Mouse (Mus musculus): Measurements from ENCODE around the gene Acss2.
"Not testable (repeated sequence)": the region's sequence is repeated elsewhere in the genome, so short reads cannot be mapped to it uniquely, and the experiment has no call there.

Acss2 gene

DNA sequence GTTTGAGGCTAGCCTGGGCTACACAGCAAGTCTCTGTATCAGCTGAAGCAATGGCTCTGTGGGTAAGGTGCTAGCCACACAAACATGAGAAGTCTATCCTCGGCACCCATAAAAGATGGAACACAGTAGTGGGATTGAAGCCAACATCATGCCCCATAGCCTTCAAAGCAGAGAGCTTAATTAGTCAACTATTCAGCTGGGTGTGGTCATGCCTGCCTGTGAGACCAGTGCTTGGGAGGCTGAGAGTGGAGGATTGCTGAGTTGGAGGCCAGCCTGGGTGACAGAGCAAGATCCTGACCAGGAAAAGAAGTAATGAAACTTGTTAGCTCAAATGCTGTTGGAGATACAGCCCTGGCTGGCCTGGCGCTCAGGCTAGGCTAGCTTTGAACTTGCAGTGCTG lies 73.1 kb downstream of the Acss2 start:
- DNase-seq (ENCODE audit: low spot score) = no peak

DNA sequence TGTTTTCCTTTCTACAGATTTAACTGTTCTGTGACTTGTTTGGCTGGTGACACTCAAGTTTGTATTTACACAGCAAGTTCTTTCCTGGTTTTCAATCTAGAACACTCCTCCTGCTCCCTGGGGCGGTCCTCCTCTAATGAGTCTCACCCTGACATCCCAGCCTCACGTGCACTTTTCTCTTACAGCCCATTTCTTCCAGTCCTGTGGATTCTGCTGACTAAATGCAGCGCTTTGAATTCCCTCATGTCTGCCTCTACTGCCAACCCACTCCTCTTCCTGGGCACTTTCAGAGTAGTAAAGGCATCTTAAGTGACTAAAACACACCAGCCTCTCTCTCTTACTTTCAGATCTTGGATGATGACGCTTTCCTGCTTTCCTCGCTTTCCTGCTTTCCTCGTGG lies 73.9 kb downstream of the Acss2 start:
- no peak for DNase-seq (ENCODE audit: low spot score)

DNA sequence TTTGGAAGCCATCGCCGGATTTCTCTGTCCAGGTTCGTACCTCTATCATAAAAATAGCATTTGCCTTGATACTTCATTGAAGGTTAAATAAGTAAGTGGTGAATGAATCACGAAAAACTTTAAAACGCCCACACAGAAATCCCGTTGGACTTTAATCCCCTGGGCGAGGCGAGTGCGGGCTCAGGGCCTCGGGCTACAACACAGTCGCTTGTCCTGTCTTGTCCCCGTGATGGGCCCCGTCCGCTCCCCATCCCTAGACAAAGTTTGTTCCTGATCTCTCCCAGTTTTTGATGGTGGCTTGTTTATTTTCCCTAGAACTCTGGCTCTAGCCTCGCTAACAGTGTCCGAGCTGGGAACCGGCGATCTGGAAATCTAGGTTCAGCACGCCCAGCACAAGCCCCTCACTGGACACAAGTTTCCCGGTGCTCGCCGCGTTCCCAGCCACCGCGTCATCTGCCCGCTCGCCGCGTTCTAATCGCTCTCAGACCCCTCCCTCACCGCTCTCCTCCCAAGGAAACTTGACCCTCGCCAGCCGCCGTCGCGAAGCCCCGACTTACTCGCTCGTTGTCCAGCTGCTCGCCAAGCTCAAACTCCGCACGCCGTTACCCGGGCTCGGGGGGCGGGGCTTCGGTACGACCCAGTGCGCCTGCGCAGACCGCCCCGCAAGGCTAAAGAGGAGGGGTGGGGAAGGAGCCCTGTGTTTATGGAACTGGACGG lies 74.5 kb downstream of the Acss2 start, which contains the start of gene Gss:
Gene Gss (minus strand): TSS at position 674 of the 717 bp plus-strand sequence.
- peak; percentile 98 for DNase-seq (ENCODE audit: low spot score)

DNA sequence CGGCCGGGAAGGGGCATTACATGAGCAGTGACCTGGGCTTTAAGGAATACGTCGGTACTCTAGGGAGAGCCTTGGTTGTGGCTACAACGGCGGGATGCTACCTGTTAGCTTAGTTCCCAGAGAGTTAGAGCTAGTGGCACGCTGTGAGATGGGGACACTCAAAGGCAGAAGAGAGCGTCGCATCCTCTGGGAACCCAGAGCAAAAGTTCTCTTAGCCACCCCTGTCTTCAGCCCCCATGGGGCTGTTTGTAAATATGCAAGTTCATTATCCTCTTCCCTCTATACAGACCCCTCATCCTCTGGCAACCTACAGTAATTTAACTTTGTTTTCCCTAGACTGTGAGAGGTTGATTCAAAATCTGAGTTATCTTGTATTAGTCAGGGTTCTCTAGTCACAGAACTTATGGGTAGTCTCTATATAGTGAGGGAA lies 75.1 kb downstream of the Acss2 start:
- DNase-seq (ENCODE audit: low spot score) = no peak

GRCm38 (mm10) chr2:155595516-155595915 lies 77.8 kb downstream of the Acss2 start:
- no peak for DNase-seq (ENCODE audit: low spot score)

DNA sequence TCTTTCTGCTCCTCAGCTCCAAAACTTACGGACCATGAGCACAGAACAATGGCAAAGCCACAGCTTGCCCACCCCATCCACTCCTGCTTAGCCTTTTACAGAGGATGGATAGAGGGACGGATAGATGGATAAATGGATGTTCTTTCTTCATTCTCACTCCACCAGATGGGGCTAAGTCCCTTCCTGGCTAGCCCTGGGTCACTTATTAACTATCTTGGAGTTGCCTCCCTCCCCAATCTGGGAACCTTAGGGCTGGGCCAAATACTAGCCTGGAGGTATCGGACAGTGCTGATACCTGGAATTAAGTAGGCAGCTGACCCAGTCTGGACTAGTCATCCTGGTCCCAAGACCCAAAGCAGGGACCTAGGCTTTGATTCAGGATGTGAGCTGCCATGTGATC lies 86.0 kb downstream of the Acss2 start:
- DNase-seq (ENCODE audit: low spot score) = no peak

DNA sequence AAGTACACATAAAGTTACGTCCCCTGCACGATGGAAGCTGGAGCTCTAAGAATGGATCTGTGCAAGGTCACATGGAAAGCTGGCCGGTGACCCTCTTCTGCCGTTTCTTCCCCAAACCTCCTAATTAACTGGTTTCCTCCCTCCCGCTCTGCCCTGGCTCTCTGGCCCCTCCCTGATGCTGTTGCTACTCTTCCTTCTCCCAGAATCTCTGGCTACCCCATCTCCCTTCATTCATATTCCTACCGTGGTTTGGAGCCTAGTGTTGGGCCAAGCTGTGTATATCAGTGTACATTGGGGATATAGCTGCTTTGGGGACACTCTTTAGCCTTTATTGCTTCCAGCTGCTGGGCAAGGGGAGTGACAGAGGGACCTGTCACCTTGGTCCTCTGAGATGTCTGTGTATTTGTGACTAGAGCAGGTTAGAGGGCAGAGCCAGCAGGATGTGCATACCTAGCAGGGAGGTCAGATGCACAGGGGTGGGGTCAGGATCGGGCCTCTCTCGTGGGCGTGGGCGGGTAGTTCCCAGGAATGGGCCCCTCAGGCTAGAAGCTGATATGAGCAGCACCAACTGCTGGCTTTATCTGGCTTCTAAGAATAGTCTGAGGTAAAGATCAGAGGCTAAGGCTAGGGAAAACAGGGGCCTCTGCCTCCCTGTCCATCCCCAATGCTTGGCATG lies 87.0 kb downstream of the Acss2 start:
- DNase-seq (ENCODE audit: low spot score) = no peak

DNA sequence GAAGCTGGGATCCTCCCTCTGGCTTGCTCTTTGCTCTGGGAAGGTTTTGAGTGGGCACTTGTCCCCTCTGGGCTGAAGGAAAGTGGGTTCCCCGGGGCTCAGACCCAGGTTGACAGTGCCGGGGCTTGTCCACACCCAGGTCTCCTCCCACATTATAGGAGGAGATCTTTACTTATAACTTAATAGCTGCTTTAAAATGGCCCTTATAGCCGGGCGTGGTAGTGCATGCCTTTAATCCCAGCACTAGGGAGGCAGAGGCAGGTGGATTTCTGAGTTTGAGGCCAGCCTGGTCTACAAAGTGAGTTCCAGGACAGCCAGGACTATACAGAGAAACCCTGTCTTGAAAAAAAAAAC lies 87.5 kb downstream of the Acss2 start:
- not testable (repeated sequence) for DNase-seq (ENCODE audit: low spot score)

DNA sequence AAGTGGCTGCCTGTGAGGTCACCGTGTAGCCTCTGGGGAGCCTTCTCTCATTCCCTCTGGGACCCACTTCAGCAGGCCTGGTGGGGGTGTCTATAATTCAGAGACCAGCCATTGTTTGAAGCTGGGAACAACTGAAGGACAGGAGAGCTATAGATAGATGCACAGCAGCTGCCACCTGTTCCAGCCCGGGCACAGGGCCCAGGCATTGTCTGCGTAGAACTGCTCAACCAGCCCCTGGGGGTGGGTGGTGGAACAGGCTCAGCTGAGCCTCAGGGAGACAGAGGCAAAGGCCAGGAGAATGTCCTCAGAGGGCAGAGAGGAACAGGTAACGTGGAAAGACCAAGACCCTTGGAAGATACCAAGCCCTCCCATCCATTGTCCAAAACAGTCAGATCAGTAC lies 88.6 kb downstream of the Acss2 start:
- no peak for DNase-seq (ENCODE audit: low spot score)

DNA sequence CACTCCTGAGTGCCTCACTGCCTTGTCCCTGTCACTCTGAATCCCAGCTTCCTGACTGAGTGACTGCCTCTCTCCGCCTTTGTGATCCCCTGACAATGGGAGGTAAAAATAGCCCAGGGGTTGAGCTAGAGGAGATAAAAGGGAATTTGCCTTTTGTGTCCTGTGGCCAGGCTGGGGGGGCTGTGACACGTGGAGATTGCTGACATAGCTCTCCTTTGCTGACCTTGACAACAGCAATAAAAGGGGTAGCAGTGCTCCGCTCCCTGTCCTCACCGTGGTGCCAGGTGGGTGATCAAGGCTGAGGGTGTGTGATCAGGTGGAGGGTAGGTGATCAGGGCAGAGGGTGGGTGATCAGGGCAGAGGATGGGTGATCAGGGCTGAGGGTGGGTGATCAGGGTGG lies 93.2 kb downstream of the Acss2 start, which contains the start of gene Myh7b:
Gene Myh7b (plus strand): TSS at position 235 of the 400 bp plus-strand sequence.
- DNase-seq (ENCODE audit: low spot score) = no peak

DNA sequence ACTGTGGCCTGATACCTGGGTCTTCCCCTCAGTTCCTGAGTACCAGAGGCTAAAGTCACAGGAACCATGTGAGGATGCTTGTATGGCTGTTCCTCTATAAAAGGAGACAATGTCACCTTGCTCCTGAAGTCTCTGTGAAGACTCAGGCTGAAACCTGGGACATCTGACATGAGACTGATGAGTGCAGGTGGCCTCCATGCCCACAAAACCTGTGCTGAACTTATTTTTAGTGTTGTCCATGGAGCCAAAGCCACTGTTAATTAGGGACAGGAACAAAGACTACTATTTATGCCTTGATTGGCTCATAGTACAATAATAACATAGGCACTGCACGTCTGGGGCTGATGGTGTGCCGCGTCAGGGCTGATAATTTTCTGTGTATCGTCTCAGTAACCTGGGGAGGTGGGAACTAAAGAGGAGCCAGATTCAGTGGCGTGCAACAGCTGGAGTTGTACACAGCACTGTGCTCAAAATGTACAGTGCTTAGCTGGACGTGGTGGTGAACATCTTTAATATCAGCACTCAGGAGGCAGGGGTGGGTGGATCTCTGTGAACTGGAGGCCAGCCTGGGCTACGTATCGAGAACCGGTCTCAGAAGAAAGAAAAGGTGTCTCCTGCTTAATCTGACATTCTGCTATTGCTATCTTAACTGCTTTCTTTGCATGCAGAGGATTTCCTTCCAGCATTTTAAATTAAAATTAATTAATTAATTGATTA lies 94.2 kb downstream of the Acss2 start:
- DNase-seq (ENCODE audit: low spot score) = no peak

DNA sequence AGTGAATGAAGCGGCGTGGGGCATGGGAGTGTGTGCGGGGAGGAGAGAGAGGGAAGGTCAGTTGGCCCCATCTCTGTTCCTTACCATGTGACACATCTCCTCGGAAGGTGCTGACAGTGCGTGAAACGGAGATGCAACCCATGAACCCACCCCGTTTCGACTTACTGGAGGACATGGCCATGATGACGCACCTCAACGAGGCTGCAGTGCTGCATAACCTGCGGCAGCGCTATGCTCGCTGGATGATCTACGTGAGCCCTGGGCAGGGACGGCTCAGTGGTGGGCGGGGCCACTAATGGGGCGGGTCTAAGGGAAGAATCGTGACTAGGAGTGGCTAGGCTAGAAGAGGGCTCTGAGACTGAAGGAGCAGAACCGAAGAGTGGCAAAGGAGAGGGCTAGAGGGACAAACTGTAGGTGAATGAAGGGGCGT lies 95.6 kb downstream of the Acss2 start:
- DNase-seq (ENCODE audit: low spot score) = peak; percentile 28

GRCm38 (mm10) chr2:155613953-155614352 lies 96.2 kb downstream of the Acss2 start:
- no peak for DNase-seq (ENCODE audit: low spot score)

DNA sequence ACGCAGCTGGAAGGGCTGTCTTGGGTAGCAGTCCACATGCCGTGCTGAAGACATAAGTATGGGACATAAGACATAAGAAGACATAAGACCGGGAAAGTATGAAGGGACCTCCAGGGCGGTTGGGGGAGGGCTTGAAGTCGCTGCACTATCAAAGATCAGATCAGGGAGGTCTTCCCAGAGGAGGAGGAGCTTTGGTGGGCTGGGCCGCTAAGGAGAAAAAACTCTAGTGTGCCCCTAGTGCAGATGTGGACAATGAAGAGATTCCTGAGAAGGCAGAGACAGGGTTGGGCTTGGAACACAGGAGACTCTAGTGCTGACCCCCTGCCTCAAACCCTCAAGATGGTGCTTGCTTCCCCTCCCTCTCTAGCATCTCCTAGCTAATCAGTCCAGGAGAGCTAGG lies 99.2 kb downstream of the Acss2 start:
- no peak for DNase-seq (ENCODE audit: low spot score)

DNA sequence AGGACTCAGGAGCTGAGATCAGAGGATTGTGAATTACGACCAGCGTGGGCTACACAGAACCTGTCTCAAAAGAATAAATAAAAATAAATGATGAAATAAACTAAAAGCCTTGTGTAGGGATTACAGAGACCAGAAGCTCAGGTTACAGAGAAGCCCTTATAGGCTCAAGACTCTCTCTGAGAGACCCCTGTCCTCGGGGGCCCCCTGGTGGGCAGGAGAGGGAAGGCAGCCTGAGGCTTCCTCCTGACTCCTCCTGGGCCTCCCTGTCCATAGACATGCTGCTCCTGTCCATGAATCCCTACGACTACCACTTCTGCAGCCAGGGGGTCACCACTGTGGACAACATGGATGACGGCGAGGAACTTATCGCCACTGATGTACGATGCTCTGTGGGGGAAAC lies 102.1 kb downstream of the Acss2 start:
- DNase-seq (ENCODE audit: low spot score) = peak; percentile 65

DNA sequence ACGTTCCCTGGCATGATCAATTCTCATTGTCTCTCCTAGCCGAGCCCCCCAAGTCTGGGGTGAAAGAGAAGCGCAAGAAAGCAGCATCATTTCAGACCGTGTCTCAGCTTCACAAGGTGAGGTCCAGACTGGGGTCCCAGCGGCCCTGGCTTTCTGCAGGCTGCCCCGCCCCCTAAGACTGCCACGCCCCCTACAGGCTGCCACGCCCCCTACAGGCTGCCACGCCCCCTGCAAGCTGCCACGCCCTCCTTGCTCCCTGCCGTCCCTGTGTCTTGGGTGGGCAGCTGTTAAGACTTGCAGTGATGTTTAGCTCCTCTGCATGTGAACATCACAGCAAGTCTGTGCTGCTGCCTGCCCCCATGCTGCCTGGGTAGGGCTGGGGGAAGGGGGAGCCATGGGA lies 104.9 kb downstream of the Acss2 start:
- no peak for DNase-seq (ENCODE audit: low spot score)

GRCm38 (mm10) chr2:155623996-155624395 lies 106.2 kb downstream of the Acss2 start:
- DNase-seq (ENCODE audit: low spot score) = no peak

DNA sequence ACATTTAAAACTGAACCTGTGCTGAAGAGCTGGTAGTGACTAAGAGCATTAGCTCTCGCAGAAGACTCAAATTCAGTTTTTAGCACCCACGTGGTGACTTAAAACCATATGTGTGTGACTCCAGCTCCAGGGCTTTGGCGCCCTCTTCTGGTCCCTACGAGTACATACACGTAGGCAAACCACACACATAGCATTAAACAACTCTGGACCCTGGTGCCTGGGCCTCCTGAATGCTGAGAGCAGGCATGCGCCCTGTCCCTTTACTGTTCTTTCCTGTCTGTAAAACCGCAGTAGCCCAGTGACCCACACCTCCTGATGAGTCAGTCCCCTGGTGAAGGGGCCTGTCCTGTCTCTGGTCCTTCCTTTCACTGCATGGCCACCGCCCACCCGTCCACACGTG lies 107.0 kb downstream of the Acss2 start:
- no peak for DNase-seq (ENCODE audit: low spot score)

DNA sequence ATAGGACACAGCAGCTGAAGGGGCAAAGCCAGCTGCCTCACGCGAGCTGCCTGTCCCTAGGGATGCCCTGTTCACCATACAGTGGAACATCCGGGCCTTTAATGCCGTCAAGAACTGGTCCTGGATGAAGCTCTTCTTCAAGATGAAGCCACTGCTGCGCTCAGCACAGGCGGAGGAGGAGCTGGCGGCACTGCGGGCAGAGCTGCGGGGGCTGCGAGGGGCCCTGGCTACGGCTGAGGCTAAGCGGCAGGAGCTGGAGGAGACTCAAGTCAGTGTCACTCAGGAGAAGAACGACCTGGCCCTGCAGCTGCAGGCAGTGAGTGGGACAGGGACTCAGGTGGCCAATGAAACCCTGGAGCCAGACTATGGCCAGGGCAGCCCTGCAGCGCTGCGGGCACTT lies 108.5 kb downstream of the Acss2 start:
- no peak for DNase-seq (ENCODE audit: low spot score)

DNA sequence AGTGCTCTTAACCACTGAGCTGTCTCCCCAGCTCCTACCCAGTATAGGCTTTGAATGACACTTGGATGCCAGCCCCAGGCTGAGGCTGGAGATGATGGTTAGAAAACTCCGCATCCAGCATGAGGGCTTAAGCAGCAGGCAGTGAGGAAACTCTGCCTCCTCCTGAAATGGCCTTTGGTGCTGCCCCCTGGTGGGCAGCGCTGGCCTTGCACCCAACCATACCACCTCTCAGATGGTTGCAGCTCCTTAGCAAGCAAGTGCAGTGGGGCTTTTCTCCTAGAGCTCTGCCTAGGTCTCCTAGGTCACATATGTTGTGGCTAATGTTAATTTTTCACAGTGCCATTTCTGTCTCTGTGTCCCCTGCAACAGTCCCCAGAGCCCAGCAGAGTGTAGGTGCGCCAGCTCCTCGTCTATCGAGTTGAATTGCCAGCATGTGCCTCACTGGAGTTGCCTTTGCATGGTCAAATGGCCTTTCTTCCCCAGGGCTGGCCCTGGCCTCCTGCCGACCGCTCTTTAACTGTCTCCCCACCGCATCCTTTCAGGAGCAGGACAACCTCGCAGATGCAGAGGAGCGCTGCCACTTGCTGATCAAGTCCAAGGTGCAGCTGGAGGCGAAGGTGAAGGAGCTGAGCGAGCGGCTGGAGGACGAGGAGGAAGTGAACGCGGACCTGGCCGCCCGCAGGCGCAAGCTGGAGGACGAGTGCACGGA lies 109.4 kb downstream of the Acss2 start:
- no peak for DNase-seq (ENCODE audit: low spot score)

DNA sequence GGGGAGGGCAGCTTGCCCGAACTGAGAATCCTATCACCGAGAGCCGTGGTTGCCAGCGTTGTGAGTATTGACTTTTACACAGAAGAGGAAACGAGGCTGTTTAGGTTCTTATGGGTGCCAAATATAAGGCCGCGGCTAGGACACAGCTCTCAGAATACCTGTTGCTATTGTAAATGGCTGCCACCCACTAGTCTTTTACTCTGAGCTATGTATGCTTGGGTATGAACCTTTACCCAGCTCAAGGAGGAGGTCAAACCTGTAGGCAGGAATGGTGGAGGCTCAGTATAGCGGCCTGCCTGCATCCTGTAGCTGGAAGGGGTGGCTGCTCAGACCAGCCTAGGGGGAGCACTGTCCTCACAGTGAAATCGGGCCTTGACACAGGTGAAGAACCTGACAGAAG lies 110.4 kb downstream of the Acss2 start:
- DNase-seq (ENCODE audit: low spot score) = no peak

- DNase-seq (ENCODE audit: low spot score) = no peak
Observed at GRCm38 (mm10) chr2:155628519-155628918, 110.8 kb downstream of the Acss2 start.
